Mouse (Mus musculus) liver, embryonic 14.5 days (tissue): ENCODE results near the gene Whrn. TPM values are rescaled to one million over a fixed set of nuclear protein-coding genes. Genes with fewer than 3 reads are reported as not detected.

Experiments used
- ATAC-seq: fragments of 200-750 bp; cut with Nextera tagmentation; 2 replicates; pipeline ENCODE4 v1.8.0; 2017; ENCODE audit warnings: moderate number of reproducible peaks, mild to moderate bottlenecking, moderate library complexity; ENCODE audit not compliant: insufficient read depth
- DNase-seq, 3 experiments: peaks; one replicate each; pipeline ENCODE4 v3.0.0-alpha.2; 2012 to 2013; ENCODE audit warnings: low read depth in 3 of 3, low spot score in 3 of 3
- H3K27ac ChIP-seq: fragments of 300-500 bp; sonication (generic); 2 replicates; pipeline ENCODE4 v1.5.1; 2014; ENCODE audit warnings: moderate library complexity, mild to moderate bottlenecking, control low read depth, inconsistent platforms
- H3K27me3 ChIP-seq: fragments of 300-500 bp; sonication (generic); 2 replicates; pipeline ENCODE4 v1.6.1; 2014; ENCODE audit warnings: mild to moderate bottlenecking, low read length, moderate library complexity; ENCODE audit not compliant: control insufficient read depth, insufficient read depth
- H3K36me3 ChIP-seq: fragments of 300-500 bp; sonication (generic); replicated peaks from 2 replicates; pipeline ENCODE4 v1.6.1; 2014; ENCODE audit warnings: low read depth; ENCODE audit not compliant: control insufficient read depth, insufficient read depth
- H3K4me1 ChIP-seq, 2 experiments: fragments of 200-500 bp in 1 of 2; fragments of 300-500 bp in 1 of 2; sonication (generic) in 1 of 2; replicated peaks; 2 replicates each; pipeline ENCODE4 v1.6.1; 2012 to 2014; ENCODE audit warnings: antibody characterized with exemption in 1 of 2, inconsistent platforms in 1 of 2, low read length in 1 of 2; ENCODE audit not compliant: control insufficient read depth in 2 of 2, insufficient read depth in 2 of 2
- H3K4me2 ChIP-seq: fragments of 300-500 bp; sonication (generic); 2 replicates; pipeline ENCODE4 v1.6.1; 2014; ENCODE audit warnings: low read depth, mild to moderate bottlenecking, control low read depth, moderate library complexity
- H3K4me3 ChIP-seq, 2 experiments: fragments of 200-500 bp in 1 of 2; fragments of 300-500 bp in 1 of 2; sonication (generic) in 1 of 2; 2 replicates each; pipeline ENCODE4 v1.5.1; 2012 to 2014; ENCODE audit warnings: low read depth in 2 of 2, low read length in 2 of 2, mild to moderate bottlenecking in 2 of 2, control low read depth in 1 of 2, inconsistent platforms in 1 of 2, moderate library complexity in 1 of 2; ENCODE audit not compliant: insufficient read depth in 1 of 2
- H3K9ac ChIP-seq: fragments of 300-500 bp; sonication (generic); replicated peaks from 2 replicates; pipeline ENCODE4 v1.6.1; 2014; ENCODE audit warnings: mild to moderate bottlenecking, control low read depth, moderate library complexity
- H3K9me3 ChIP-seq: fragments of 300-500 bp; sonication (generic); 2 replicates; pipeline ENCODE4 v1.6.1; 2016; ENCODE audit warnings: low read length, mixed read lengths; ENCODE audit not compliant: control insufficient read depth
- CTCF ChIP-seq: IDR thresholded peaks from 2 replicates; pipeline ENCODE4 v1.5.1; 2016; ENCODE audit warnings: antibody characterized with exemption, low read depth, control low read depth
- EP300 ChIP-seq: IDR thresholded peaks from 2 replicates; pipeline ENCODE4 v1.6.1; 2016; ENCODE audit warnings: antibody characterized with exemption, low read depth
- WGBS: fragments of 180-500 bp; shearing (Covaris S2); extraction: QIAGEN DNeasy Blood & Tissue Kit; methylation state at CpG from one replicate; pipeline ENCODE4 v1.1.7; 2014; ENCODE audit not compliant: insufficient replicate concordance; 5-methylcytosine and 5-hydroxymethylcytosine counted together
- polyA plus RNA-seq, 2 experiments: library from polyadenylated mRNA; depleted of rRNA in 1 of 2; stranded (reverse) in 1 of 2; unstranded in 1 of 2; fragments of >200 nt; fragmentation: Nextera tagmentation in 1 of 2; extraction: Ambion mirVana in 1 of 2; gene quantifications; 2 replicates each; pipeline versions ENCODE4 v1.2.1 to v1.2.3; 2012 to 2014

Whrn gene
- polyA plus RNA-seq, 2 experiments, result 0.29 to 0.61 TPM

DNA sequence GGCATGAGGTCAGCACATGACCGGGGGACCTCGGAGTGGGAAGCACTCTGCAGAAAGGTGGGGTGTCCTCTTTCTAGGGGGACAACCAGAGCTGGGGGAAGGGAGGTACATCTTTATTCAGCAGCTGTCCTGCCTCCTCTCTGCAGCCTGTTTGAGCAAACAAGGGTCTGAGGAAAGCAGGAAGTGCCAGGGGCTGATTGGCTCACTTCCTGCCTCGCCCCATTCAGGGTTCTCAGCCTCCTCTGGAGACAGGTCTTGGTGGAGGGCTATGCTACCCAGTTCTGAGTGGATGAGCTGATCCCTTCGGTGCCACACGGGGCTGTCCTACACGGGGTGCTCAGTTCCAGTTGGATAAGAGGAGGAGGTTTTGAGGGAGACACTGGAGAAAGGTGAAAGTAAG is 104.5 kb downstream of the Whrn start:
- TF ChIP-seq CTCF, result no peak
- TF ChIP-seq EP300, result no peak
- WGBS, result 47% methylated on average over 6 of the region's 6 CpGs
- ATAC-seq, result no peak

DNA sequence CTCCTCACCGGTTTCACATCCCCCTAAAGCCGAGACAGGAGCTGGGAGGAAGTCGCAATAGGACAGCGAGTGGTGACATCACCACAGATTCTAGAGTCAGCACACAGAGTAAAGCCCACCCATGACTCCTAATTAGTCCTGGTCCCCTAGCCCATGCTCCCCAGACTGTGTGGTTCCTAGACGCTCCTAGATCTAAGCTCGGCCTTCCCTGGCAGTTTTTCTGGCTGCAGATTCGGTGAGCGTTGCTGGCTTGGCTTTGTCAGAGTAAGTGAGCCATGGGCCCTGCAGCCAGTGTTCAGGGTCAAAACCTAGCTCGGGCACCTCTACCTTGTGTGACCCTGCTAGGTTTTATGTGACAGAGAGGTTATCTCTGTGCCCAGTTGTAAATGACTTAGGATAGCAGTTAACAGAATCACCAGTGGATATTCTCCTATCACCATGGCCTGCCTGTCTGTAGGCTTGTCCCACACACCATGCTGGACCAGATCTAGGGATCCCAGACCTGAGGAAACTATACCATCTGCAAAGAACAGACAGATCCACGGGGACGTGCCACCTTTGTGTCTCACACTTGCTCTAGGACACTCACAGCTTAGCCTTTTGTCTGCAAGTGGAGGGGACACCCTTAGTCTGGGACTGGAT is 105.8 kb downstream of the Whrn start:
- TF ChIP-seq CTCF (no peak), EP300 (peak; percentile 59)
- H3K27ac ChIP-seq, result no peak overlapping the region
- 58% methylated on average over 11 of the region's 11 CpGs for WGBS

More for the DNA sequence above, 104.5 kb downstream of the Whrn start:
- H3K9ac ChIP-seq, result no peak overlapping the region
- no peaks in the 10 kb centered on the region for H3K27me3 ChIP-seq
- H3K9me3 ChIP-seq, result no peaks in the 10 kb centered on the region
- H3K4me3 ChIP-seq, result no peak overlapping the region
- no peak for DNase-seq
- no peak overlapping the region for H3K4me2 ChIP-seq
- H3K27ac ChIP-seq, result no peak overlapping the region
- peaks cover 6 to 18% of the 10 kb centered on the region in 2 experiments; a peak in 3 of 4 replicates for H3K4me1 ChIP-seq
- no peaks in the 10 kb centered on the region; the same call in 1 of the 2 replicates for H3K36me3 ChIP-seq

DNA sequence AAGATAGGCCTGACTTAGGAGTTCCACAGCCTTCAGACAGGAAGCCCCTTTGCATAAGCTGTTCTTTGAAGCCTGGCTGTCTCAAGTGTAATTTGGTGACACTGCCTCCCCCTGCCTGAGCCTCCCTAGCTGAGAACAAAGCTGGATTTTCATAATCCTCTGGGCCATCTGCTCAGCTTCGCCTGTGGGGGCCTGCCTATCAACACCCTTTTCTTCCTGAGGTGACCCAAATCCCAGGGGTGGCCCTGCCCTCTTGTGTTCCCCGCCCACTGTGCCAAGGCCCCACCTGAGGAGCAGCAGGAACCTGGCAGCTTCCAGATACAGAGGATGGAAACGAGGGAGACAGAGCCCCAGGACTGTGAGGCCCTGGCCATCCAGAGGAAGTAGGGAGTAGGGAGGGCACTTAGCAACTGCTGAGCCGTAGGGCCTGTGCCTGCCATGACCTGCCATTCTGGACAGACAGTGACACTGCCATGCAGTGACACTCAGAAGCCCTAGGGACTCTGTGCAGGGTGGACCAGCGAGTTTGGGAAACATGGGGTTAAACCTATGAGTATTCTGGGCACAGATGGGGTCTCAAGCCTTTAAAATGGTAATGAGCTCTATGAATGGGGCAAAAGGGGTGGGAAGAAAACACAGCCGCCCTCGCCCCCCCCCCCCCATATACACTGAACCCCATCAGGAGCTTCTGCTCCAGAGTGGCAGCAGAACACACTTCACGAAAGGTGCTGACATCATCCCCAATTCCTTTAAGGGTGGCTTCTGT is 106.5 kb downstream of the Whrn start:
- H3K36me3 ChIP-seq, result no peaks in the 10 kb centered on the region; the same call in 1 of the 2 replicates
- H3K27ac ChIP-seq, result no peak overlapping the region
- no peak for DNase-seq
- H3K9me3 ChIP-seq, result no peaks in the 10 kb centered on the region
- 43% methylated on average over 7 of the region's 8 CpGs for WGBS
- no peak for TF ChIP-seq EP300
- no peak for TF ChIP-seq CTCF
- no peak overlapping the region; the same call in 1 of the 2 replicates for H3K9ac ChIP-seq
- H3K4me3 ChIP-seq, result no peak overlapping the region
- no peak overlapping the region for H3K4me2 ChIP-seq
- peaks cover 6 to 28% of the 10 kb centered on the region in 2 experiments; a peak in 3 of 4 replicates for H3K4me1 ChIP-seq
- ATAC-seq, result peak; percentile 11; the same call in 1 of the 2 replicates
- no peaks in the 10 kb centered on the region for H3K27me3 ChIP-seq

More for the DNA sequence above, 105.8 kb downstream of the Whrn start:
- Histone ChIP-seq H3K9me3 (no peaks in the 10 kb centered on the region), H3K4me2 (no peak overlapping the region), H3K9ac (no peak overlapping the region), H3K4me3 (no peak overlapping the region), H3K4me1 (peaks cover 6 to 23% of the 10 kb centered on the region in 2 experiments; a peak in 3 of 4 replicates), H3K36me3 (no peaks in the 10 kb centered on the region; the same call in 1 of the 2 replicates), H3K27me3 (no peaks in the 10 kb centered on the region)
- DNase-seq (no peak), ATAC-seq (peak; percentile 50; the same call in 1 of the 2 replicates)

DNA sequence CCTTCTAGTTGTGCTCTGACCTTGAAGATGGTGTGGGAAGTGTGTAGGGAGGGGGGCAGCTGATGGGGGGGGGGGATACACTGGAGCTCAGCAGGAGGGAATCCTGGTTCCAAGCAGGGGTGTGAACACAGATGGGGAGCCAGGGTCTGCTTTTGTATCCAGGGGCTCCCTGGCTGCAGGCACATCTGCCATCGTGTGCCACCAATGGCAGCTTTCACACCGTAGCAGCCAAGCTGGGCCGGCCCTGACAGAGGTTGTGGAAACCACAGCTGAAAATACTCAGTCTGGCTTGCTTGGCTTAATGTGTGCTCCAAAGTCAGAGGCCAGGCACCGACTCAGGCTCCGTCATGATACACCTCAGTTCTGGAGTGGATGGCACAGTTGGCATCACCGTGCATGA is 107.8 kb downstream of the Whrn start:
- no peak for ATAC-seq
- Histone ChIP-seq H3K4me2 (no peak overlapping the region), H3K27ac (no peak overlapping the region)

DNA sequence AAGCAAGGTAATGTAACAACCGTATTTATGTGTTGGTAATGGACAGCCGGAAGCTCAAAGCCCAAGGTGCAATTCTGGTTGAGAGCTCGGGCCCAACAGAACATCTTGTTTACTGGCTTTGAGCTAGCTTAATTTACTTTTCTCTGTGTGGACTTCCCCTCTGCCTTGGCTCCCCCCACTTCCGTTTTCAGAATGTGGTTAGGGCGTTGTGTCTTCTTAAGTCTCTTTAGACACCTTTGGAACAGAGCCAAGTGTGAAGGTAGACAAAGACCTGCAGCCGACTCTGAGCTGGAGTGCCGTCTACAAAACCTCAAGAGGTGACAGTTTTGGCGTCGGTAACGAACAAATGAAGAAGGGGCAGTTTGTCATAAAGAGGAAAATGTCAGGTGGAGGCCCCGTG is 110.0 kb downstream of the Whrn start:
- 36% methylated on average over 11 of the region's 11 CpGs for WGBS
- no peak for DNase-seq
- peaks cover 31 to 50% of the 10 kb centered on the region in 2 experiments for H3K4me1 ChIP-seq
- no peak overlapping the region for H3K4me2 ChIP-seq
- H3K9ac ChIP-seq, result no peak overlapping the region
- no peak for ATAC-seq
- no peaks in the 10 kb centered on the region for H3K27me3 ChIP-seq
- TF ChIP-seq CTCF (no peak), EP300 (no peak)
- no peak overlapping the region; the same call in 1 of the 2 replicates for H3K27ac ChIP-seq
- H3K9me3 ChIP-seq, result no peaks in the 10 kb centered on the region
- peaks cover 6% of the 10 kb centered on the region; the same call in 1 of the 2 replicates for H3K36me3 ChIP-seq
- H3K4me3 ChIP-seq, result no peak overlapping the region

More for the DNA sequence above, 107.8 kb downstream of the Whrn start:
- H3K27me3 ChIP-seq, result no peaks in the 10 kb centered on the region
- H3K36me3 ChIP-seq, result no peaks in the 10 kb centered on the region
- peaks cover 17 to 41% of the 10 kb centered on the region in 2 experiments for H3K4me1 ChIP-seq
- WGBS, result 90% methylated on average over 6 of the region's 6 CpGs
- no peak overlapping the region for H3K9ac ChIP-seq
- H3K4me3 ChIP-seq, result no peak overlapping the region
- TF ChIP-seq EP300, result no peak
- TF ChIP-seq CTCF, result no peak
- H3K9me3 ChIP-seq, result no peaks in the 10 kb centered on the region
- DNase-seq, result no peak
